Mouse (Mus musculus): Measurements from ENCODE around the gene 1700021F05Rik. TPM values are rescaled to one million over a fixed set of nuclear protein-coding genes. Genes with fewer than 3 reads are reported as not detected.
"Not testable (repeated sequence)": the region's sequence is repeated elsewhere in the genome, so short reads cannot be mapped to it uniquely, and the experiment has no call there.

Gene 1700021F05Rik
- polyA plus RNA-seq, 1 experiment from 2014 or later, result 76.4 TPM

DNA sequence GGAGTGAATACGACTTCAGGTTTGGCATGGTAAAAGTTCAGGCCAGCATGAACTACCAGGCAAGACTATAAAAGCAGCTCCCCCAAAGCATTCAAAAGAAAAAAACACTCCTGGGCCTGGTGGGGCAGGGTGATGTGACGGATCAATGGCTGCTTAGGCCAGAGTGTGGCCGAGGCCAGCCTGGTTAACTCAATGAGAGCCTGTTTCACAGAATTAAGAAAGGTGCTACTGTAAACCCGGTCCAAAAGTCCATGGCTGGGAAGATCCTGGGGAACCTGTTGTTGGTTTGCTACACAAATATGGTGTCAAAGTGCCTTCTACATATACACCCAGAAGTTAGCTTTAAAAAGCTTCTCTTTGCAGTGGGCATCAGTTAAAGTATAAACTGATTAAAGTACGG is 2.0 kb downstream of the 1700021F05Rik start:
- no peak for ATAC-seq (ENCODE audit: extremely low read depth, insufficient number of reproducible peaks, low FRiP score, low TSS enrichment)
- H3K9me3 ChIP-seq, result no peaks in the 10 kb centered on the region
- peak overlapping the region; percentile 96 for H3K9ac ChIP-seq
- 84% methylated on average over 5 of the region's 5 CpGs for WGBS
- H3K4me2 ChIP-seq, result peak overlapping the region; percentile 81; the same call in 1 of the 2 replicates
- H3K27ac ChIP-seq (replicated peaks), result no peak overlapping the region
- no peak overlapping the region for H3K4me3 ChIP-seq
- H3K4me1 ChIP-seq, result peaks cover 31% of the 10 kb centered on the region
- H3K36me3 ChIP-seq, result peaks cover 21% of the 10 kb centered on the region
- no peaks in the 10 kb centered on the region for H3K27me3 ChIP-seq (replicated peaks)

DNA sequence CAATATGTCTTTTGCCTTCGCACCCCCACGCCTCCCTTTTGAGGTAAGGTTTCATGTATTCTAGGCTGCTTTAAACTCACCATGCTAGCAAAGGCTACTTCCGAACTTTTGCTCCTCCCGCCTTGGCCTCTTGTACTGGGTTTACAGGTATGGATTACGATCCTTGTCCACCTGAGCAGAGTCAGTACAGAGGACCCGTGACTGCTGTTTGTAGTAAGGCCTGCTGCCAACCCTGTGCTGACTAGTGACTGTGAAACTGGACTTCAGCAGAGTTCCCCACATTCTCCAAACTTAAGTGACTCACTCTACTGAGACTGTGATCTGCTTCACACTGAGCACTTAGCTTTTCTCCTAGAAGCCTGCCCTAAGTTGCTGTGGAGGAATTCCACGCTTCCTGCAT is 3.1 kb downstream of the 1700021F05Rik start:
- H3K4me1 ChIP-seq, result peaks cover 31% of the 10 kb centered on the region
- H3K4me2 ChIP-seq, result no peak overlapping the region
- no peak overlapping the region for H3K4me3 ChIP-seq
- no peak overlapping the region for H3K27ac ChIP-seq (replicated peaks)
- peaks cover 30% of the 10 kb centered on the region for H3K36me3 ChIP-seq
- 85% methylated on average over 7 of the region's 7 CpGs for WGBS
- ATAC-seq (ENCODE audit: extremely low read depth, insufficient number of reproducible peaks, low FRiP score, low TSS enrichment), result no peak
- H3K9me3 ChIP-seq, result no peaks in the 10 kb centered on the region
- H3K9ac ChIP-seq, result peak overlapping the region; percentile 47
- no peaks in the 10 kb centered on the region for H3K27me3 ChIP-seq (replicated peaks)

DNA sequence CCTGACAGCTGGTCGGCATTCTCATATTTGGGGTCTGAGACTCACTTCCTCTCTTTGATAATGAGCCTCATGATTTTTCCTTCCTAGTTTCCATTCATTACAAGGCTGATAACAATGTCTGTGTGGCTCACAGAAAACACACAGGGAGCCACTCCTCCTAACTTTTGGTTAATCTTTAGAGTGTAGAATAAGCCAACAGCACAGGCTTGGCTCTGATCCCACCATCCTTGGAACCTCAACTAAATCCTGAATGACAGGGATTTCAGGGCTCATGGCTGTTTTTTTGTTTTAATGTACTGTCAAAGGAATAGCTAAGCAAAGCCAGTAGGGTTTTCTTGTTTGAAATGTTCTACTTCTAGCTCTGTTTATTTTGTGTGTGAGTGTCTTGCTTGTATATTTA is 6.4 kb downstream of the 1700021F05Rik start:
- peaks cover 63% of the 10 kb centered on the region for H3K36me3 ChIP-seq
- H3K4me2 ChIP-seq, result no peak overlapping the region
- H3K9ac ChIP-seq, result no peak overlapping the region
- no peaks in the 10 kb centered on the region for H3K27me3 ChIP-seq (replicated peaks)
- no peaks in the 10 kb centered on the region for H3K9me3 ChIP-seq
- H3K4me1 ChIP-seq, result peaks cover 24% of the 10 kb centered on the region
- no peak for ATAC-seq (ENCODE audit: extremely low read depth, insufficient number of reproducible peaks, low FRiP score, low TSS enrichment)
- H3K27ac ChIP-seq (replicated peaks), result no peak overlapping the region
- 59% methylated on average over 1 of the region's 1 CpGs for WGBS
- H3K4me3 ChIP-seq, result no peak overlapping the region

DNA sequence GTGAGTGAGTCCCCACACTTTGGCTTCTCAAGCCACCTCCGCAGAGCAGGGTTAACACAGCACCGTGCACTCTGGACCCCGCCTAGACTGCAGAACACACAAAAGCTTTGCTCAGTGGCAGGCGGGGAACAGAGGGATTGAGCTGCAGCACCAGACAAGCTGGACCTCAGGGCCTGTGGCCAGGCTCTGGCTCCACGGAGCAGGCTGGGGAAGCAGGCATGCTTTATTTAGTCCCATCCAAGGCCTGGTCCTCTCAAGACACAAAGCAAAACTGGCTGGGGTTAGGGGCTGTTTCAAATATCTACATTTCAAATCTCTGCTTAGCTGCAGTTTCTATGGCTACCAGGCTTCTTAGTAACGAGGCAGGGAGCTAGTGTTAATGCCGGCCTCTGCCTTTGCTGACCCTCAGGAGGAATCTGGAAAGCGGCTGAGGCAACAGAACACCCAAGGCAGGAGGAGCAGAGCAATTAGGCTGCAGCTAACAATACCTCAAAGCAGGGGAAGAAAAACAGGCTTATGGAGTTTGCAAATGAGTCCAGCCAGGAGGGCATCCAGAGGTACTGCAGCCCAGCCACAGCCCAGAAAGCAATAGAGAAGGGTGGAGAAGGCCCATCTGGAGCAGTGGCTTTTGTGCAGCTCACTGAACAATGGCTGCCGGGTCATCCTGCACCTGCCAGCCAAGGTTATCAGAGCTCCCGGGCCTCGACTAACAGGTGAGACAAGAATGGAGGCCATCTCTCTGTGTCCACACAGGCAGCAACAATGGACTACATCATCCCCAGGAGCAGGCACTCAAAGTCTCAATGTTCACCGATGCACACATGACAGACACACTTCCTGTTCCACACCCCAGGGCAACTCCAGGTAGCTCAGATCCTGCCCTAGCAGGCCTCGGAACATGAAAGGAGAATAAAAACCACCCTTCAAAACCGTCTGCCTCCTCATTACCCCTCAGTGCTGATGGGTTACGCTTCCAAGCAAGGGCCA is 13.2 kb downstream of the 1700021F05Rik start:
- peaks cover 83% of the 10 kb centered on the region for H3K36me3 ChIP-seq

DNA sequence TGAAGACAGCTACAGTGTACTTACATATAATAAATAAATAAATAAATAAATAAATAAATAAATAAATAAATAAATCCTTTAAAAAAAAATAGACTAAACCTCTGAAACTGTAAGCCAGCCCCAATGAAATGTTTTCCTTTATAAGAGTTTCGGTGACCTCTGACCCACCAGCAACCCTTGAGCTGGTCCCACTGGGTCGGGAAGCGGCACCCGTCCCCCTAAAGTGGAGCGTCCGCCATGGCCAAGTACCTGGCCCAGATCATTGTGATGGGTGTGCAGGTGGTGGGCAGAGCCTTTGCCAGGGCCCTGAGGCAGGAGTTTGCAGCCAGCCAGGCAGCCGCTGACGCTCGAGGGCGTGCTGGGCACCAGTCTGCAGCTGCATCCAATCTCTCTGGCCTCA is 16.9 kb downstream of the 1700021F05Rik start, which contains the start of gene Gm9803:
Gene Gm9803, plus strand, starts transcription at position 154 of the 400 bp plus-strand sequence.
- peaks cover 47% of the 10 kb centered on the region for H3K36me3 ChIP-seq
- H3K9ac ChIP-seq; H3K9me3 ChIP-seq; H3K27me3 ChIP-seq (replicated peaks); ATAC-seq (ENCODE audit: extremely low read depth, insufficient number of reproducible peaks, low FRiP score, low TSS enrichment); H3K4me1 ChIP-seq; H3K4me2 ChIP-seq; H3K4me3 ChIP-seq; H3K27ac ChIP-seq (replicated peaks): not testable (repeated sequence)
- WGBS, result 90% methylated on average over 10 of the region's 10 CpGs

More for the DNA sequence above, 13.2 kb downstream of the 1700021F05Rik start:
- no peak overlapping the region for H3K27ac ChIP-seq (replicated peaks)
- no peaks in the 10 kb centered on the region for H3K27me3 ChIP-seq (replicated peaks)
- H3K4me3 ChIP-seq, result no peak overlapping the region
- no peak for ATAC-seq (ENCODE audit: extremely low read depth, insufficient number of reproducible peaks, low FRiP score, low TSS enrichment)
- H3K9me3 ChIP-seq, result no peaks in the 10 kb centered on the region
- no peak overlapping the region for H3K4me2 ChIP-seq
- no peaks in the 10 kb centered on the region; the same call in 1 of the 2 replicates for H3K4me1 ChIP-seq
- WGBS, result 66% methylated on average over 15 of the region's 15 CpGs
- H3K9ac ChIP-seq, result no peak overlapping the region; the same call in 1 of the 2 replicates

DNA sequence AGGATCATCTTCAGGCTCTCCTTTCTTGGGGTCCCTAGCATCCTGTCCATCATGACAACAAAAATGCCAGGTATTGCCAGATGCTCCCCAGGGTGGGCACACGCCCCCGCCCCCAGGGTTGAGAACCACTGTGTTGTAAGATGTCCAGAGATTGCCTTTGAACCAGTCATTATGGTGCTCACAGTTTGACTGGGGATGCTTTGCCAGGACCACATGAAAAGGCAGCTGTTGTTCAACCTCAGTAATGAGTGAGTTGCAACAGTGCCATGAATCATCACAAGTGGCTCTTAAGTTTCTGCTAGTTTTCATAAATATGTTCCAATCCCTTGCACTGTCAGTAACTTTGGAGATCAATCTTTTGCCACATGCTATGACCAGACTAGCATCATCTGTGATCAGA is 20.8 kb downstream of the 1700021F05Rik start:
- peaks cover 11% of the 10 kb centered on the region for H3K4me1 ChIP-seq
- H3K9me3 ChIP-seq, result no peaks in the 10 kb centered on the region
- no peak overlapping the region for H3K4me3 ChIP-seq
- H3K9ac ChIP-seq, result no peak overlapping the region
- no peak overlapping the region for H3K4me2 ChIP-seq
- no peak overlapping the region for H3K27ac ChIP-seq (replicated peaks)
- ATAC-seq (ENCODE audit: extremely low read depth, insufficient number of reproducible peaks, low FRiP score, low TSS enrichment), result no peak
- H3K27me3 ChIP-seq (replicated peaks), result no peaks in the 10 kb centered on the region
- peaks cover 16% of the 10 kb centered on the region for H3K36me3 ChIP-seq
- WGBS, result 94% methylated on average over 2 of the region's 2 CpGs

DNA sequence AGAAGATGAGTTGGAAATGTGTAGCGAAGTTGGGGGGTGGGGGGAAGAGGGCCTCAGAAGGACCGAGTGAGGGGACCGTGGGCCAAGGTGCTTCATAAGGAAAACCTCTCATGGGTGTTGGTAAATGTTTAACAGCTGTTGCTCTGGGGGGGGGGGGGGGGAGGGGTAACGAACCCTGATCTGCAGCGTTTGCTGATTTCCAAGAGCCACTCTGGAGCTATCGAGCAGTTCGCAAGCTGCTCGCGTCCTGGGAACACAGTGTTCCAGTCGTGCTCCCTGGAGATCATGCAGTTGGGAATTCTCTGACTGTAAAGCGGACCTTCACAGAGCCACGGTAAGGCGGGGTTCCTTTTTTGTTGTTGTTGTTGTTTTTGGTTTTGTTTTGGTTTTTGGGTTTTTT is 22.4 kb downstream of the 1700021F05Rik start:
- no peak overlapping the region for H3K9ac ChIP-seq
- H3K4me1 ChIP-seq, result peaks cover 11% of the 10 kb centered on the region
- no peak for ATAC-seq (ENCODE audit: extremely low read depth, insufficient number of reproducible peaks, low FRiP score, low TSS enrichment)
- no peak overlapping the region for H3K4me2 ChIP-seq
- H3K27me3 ChIP-seq (replicated peaks), result no peaks in the 10 kb centered on the region
- H3K36me3 ChIP-seq, result peaks cover 15% of the 10 kb centered on the region
- H3K4me3 ChIP-seq, result no peak overlapping the region
- H3K27ac ChIP-seq (replicated peaks), result no peak overlapping the region
- no peaks in the 10 kb centered on the region for H3K9me3 ChIP-seq
- WGBS, result 74% methylated on average over 12 of the region's 13 CpGs

DNA sequence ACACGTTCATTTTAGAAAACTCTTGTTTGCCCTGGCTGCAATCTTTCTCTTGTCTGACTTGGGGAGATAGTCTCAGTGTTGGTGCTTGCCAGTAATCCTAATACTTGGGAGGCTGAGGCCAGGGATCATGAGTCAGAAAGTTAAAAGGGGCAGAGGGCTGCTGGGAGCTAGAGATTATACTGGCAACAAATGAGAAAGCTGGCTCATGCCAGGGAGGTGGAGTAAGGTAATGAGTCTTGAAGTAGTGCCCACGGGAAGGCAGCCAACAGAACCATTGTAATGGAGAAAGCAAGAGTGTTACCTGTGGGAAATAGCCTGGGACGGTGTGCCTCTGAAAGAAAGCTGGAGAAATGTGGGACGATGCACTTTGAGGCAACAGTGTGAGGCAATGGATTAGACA is 23.0 kb downstream of the 1700021F05Rik start:
- no peak overlapping the region for H3K27ac ChIP-seq (replicated peaks)
- no peaks in the 10 kb centered on the region for H3K27me3 ChIP-seq (replicated peaks)
- peaks cover 21% of the 10 kb centered on the region for H3K36me3 ChIP-seq
- no peak for ATAC-seq (ENCODE audit: extremely low read depth, insufficient number of reproducible peaks, low FRiP score, low TSS enrichment)
- H3K4me3 ChIP-seq, result no peak overlapping the region
- WGBS, result 66% methylated on average over 4 of the region's 4 CpGs
- H3K9me3 ChIP-seq, result no peaks in the 10 kb centered on the region
- no peak overlapping the region for H3K9ac ChIP-seq
- no peak overlapping the region for H3K4me2 ChIP-seq
- peaks cover 11% of the 10 kb centered on the region for H3K4me1 ChIP-seq

DNA sequence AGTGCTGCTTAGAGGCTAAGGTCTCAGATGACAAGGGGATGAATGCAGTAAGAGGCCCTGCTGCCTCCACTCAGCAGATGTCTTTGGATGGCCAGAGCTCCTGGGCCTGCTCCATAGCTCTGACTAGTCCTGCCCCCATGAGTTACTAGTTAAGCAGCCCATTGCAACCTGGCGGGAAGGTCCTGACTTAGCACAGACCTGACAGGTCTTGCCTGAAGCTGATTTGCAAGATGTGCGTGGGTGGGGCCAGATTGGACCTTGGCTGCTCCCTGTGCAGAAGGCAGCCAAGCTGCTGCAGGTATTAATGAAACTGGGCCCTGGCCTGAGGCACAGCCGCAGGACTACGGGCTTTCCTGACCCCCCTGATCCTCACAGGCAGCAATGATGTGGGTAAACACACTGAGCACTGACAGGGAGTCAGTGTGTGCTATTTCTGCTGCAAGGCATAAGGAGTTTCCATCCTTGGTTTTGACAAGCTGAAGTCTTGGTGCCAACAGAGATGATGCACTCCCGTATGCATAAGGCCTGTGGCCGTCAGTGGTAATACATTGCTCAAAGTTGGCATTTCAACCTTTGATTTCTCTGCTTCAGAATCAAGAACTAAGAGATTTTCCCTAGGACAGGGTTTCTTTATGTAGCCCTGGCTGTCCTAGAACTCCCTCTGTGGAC is 23.7 kb downstream of the 1700021F05Rik start:
- Histone ChIP-seq H3K36me3 (peaks cover 26% of the 10 kb centered on the region), H3K4me1 (peaks cover 11% of the 10 kb centered on the region), H3K9me3 (no peaks in the 10 kb centered on the region), H3K4me3 (no peak overlapping the region), H3K9ac (no peak overlapping the region), H3K27ac (replicated peaks) (no peak overlapping the region), H3K27me3 (replicated peaks) (no peaks in the 10 kb centered on the region), H3K4me2 (no peak overlapping the region)
- WGBS, result 69% methylated on average over 6 of the region's 6 CpGs
- no peak for ATAC-seq (ENCODE audit: extremely low read depth, insufficient number of reproducible peaks, low FRiP score, low TSS enrichment)

DNA sequence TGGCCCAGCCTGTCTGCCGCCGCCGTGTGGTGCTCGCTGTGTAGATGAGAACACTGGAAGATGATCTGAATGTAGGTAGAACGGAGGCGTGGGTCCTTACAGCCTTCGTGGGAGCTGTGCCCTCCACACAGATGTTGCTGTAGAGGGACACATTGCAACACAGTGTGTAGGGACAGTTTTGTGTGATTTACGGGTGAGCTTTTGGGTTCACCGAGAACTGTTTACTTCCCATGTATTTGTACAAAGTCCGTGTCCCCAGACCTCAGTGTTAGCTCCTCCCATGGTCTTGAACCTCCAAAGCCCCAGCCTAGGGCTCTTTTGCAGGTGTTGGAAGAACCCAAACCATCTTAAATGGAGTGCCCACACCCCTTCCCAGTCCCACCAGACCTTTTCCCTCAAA is 27.8 kb downstream of the 1700021F05Rik start:
- Histone ChIP-seq H3K4me3 (no peak overlapping the region), H3K36me3 (peaks cover 54% of the 10 kb centered on the region), H3K9ac (no peak overlapping the region), H3K27ac (replicated peaks) (no peak overlapping the region), H3K4me2 (no peak overlapping the region), H3K27me3 (replicated peaks) (no peaks in the 10 kb centered on the region), H3K9me3 (no peaks in the 10 kb centered on the region), H3K4me1 (peaks cover 10% of the 10 kb centered on the region)
- ATAC-seq (ENCODE audit: extremely low read depth, insufficient number of reproducible peaks, low FRiP score, low TSS enrichment), result no peak
- WGBS, result 94% methylated on average over 10 of the region's 10 CpGs

DNA sequence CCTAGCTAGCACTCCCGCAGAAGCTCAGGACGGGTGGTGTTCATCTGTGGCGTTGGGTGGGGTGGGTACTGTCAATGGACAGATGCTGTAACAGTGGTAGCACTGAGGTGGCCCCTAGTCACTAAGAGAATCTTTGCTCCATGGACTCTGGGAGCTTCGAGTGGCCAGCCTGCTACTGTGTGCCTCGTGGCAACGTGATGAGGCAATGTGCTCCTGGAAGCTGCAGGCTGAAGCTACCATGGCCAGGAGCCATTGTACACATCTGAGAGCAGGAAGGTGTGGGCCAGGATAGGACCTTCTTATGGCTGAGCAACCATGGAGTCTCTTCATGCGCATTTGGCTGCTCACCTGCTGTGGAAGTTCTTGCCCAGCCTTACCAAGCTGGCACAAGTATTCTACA is 31.6 kb downstream of the 1700021F05Rik start:
- H3K9me3 ChIP-seq, result no peaks in the 10 kb centered on the region
- no peak for ATAC-seq (ENCODE audit: extremely low read depth, insufficient number of reproducible peaks, low FRiP score, low TSS enrichment)
- H3K36me3 ChIP-seq, result peaks cover 60% of the 10 kb centered on the region
- no peak overlapping the region for H3K4me2 ChIP-seq
- 84% methylated on average over 7 of the region's 7 CpGs for WGBS
- H3K27me3 ChIP-seq (replicated peaks), result no peaks in the 10 kb centered on the region
- H3K4me3 ChIP-seq, result no peak overlapping the region
- no peak overlapping the region for H3K27ac ChIP-seq (replicated peaks)
- H3K9ac ChIP-seq, result no peak overlapping the region
- no peaks in the 10 kb centered on the region for H3K4me1 ChIP-seq

Data from heart, embryonic 13.5 days (tissue).